Mouse (Mus musculus): Measurements from ENCODE around the gene Gpn3.

- no peak for TF ChIP-seq POLR2A (IDR thresholded peaks at IDR 0.05; ENCODE audit: borderline replicate concordance, insufficient read depth, low read length)
- no peak for TF ChIP-seq CTCF (IDR thresholded peaks at IDR 0.05; ENCODE audit: borderline replicate concordance, insufficient read depth, low read depth, low read length)
These were observed 33.9 kb downstream of the Gpn3 start for GRCm38 (mm10) chr5:122405537-122405936.
